Mouse (Mus musculus) limb, embryonic 13.5 days (tissue): ENCODE results near the gene Tmem8b. TPM values are rescaled to one million over a fixed set of nuclear protein-coding genes. Genes with fewer than 3 reads are reported as not detected.

Experiments
- ATAC-seq: fragments of 200-750 bp; cut with Nextera tagmentation; 2 replicates; pipeline ENCODE4 v1.8.0; 2017; ENCODE audit warnings: low read depth, moderate number of reproducible peaks, moderate TSS enrichment; ENCODE audit not compliant: low FRiP score
- H3K27ac ChIP-seq: fragments of 300-500 bp; sonication (generic); 2 replicates; pipeline ENCODE4 v1.5.1; 2015; ENCODE audit warnings: inconsistent platforms, mild to moderate bottlenecking, moderate library complexity
- H3K27me3 ChIP-seq: fragments of 300-500 bp; sonication (generic); 2 replicates; pipeline ENCODE4 v1.6.1; 2015; ENCODE audit warnings: mild to moderate bottlenecking, inconsistent platforms
- H3K36me3 ChIP-seq: fragments of 300-500 bp; sonication (generic); 2 replicates; pipeline ENCODE4 v1.6.1; 2015; ENCODE audit warnings: inconsistent platforms, mild to moderate bottlenecking, moderate library complexity
- H3K4me1 ChIP-seq: fragments of 300-500 bp; sonication (generic); 2 replicates; pipeline ENCODE4 v1.6.1; 2015; ENCODE audit warnings: inconsistent platforms
- H3K4me2 ChIP-seq: fragments of 300-500 bp; sonication (generic); replicated peaks from 2 replicates; pipeline ENCODE4 v1.6.1; 2015; ENCODE audit warnings: inconsistent platforms, mild to moderate bottlenecking, moderate library complexity
- H3K4me3 ChIP-seq: fragments of 300-500 bp; sonication (generic); 2 replicates; pipeline ENCODE4 v1.5.1; 2015; ENCODE audit warnings: moderate library complexity, mild to moderate bottlenecking, inconsistent platforms
- H3K9ac ChIP-seq: fragments of 300-500 bp; sonication (generic); 2 replicates; pipeline ENCODE4 v1.6.1; 2015; ENCODE audit warnings: mild to moderate bottlenecking, inconsistent platforms
- H3K9me3 ChIP-seq: fragments of 300-500 bp; sonication (generic); 2 replicates; pipeline ENCODE4 v1.6.1; 2016; ENCODE audit warnings: inconsistent platforms
- WGBS: fragments of 180-500 bp; shearing (Covaris S2); methylation state at CpG from one replicate; pipeline ENCODE4 v1.1.7; 2015; 5-methylcytosine and 5-hydroxymethylcytosine counted together
- polyA plus RNA-seq: library from polyadenylated mRNA; unstranded; fragments of >200 nt; fragmentation: Nextera tagmentation; extraction: Ambion mirVana; gene quantifications from 2 replicates; pipeline ENCODE4 v1.2.1, GENCODE M21; 2015

Gene Tmem8b
- polyA plus RNA-seq, 1 experiment from 2014 or later: 7.8 TPM

GRCm38 (mm10) chr4:43696561-43696960, 27.8 kb downstream of the Tmem8b start:
- no peak overlapping the region for H3K9ac ChIP-seq
- no peak overlapping the region for H3K4me2 ChIP-seq
- H3K27me3 ChIP-seq: no peaks in the 10 kb centered on the region
- H3K4me1 ChIP-seq: no peaks in the 10 kb centered on the region
- no peak overlapping the region for H3K4me3 ChIP-seq
- no peak overlapping the region for H3K27ac ChIP-seq
- H3K36me3 ChIP-seq: no peaks in the 10 kb centered on the region
- H3K9me3 ChIP-seq: no peaks in the 10 kb centered on the region
- ATAC-seq: no peak
- WGBS: 89% methylated on average over 13 of the region's 13 CpGs

- no peak for ATAC-seq
- H3K27me3 ChIP-seq: no peaks in the 10 kb centered on the region
Observed at GRCm38 (mm10) chr4:43700707-43701106, 31.9 kb downstream of the Tmem8b start, which contains the start of gene Olfr70. Olfr70 (minus strand) TSS chr4:43700807.

GRCm38 (mm10) chr4:43703439-43703838, 34.7 kb downstream of the Tmem8b start:
- H3K36me3 ChIP-seq: no peaks in the 10 kb centered on the region
- 72% methylated on average over 6 of the region's 6 CpGs for WGBS
- no peak overlapping the region for H3K9ac ChIP-seq
- H3K27me3 ChIP-seq: no peaks in the 10 kb centered on the region
- H3K4me1 ChIP-seq: no peaks in the 10 kb centered on the region
- H3K4me2 ChIP-seq: no peak overlapping the region
- H3K27ac ChIP-seq: no peak overlapping the region
- no peaks in the 10 kb centered on the region for H3K9me3 ChIP-seq
- no peak overlapping the region for H3K4me3 ChIP-seq
- ATAC-seq: no peak

More at GRCm38 (mm10) chr4:43700707-43701106, 31.9 kb downstream of the Tmem8b start, which contains the start of gene Olfr70:
- no peaks in the 10 kb centered on the region for H3K9me3 ChIP-seq
- H3K27ac ChIP-seq: no peak within 1 kb of the TSS
- H3K36me3 ChIP-seq: no peaks in the 10 kb centered on the region
- 79% methylated on average over 6 of the region's 6 CpGs for WGBS
- H3K4me3 ChIP-seq: no peak within 1 kb of the TSS
- H3K4me1 ChIP-seq: no peaks in the 10 kb centered on the region
- H3K4me2 ChIP-seq: no peak within 1 kb of the TSS
- H3K9ac ChIP-seq: no peak within 1 kb of the TSS

GRCm38 (mm10) chr4:43703851-43704250, 35.1 kb downstream of the Tmem8b start:
- Histone ChIP-seq H3K27me3 (no peaks in the 10 kb centered on the region), H3K4me3 (no peak overlapping the region), H3K36me3 (no peaks in the 10 kb centered on the region), H3K9ac (no peak overlapping the region; the same call in 1 of the 2 replicates), H3K27ac (no peak overlapping the region), H3K9me3 (no peaks in the 10 kb centered on the region), H3K4me2 (no peak overlapping the region), H3K4me1 (no peaks in the 10 kb centered on the region)
- 82% methylated on average over 8 of the region's 8 CpGs for WGBS
- ATAC-seq: no peak

GRCm38 (mm10) chr4:43705991-43706390, 37.2 kb downstream of the Tmem8b start:
- Histone ChIP-seq H3K4me1 (no peaks in the 10 kb centered on the region), H3K27me3 (no peaks in the 10 kb centered on the region), H3K4me3 (no peak overlapping the region), H3K9ac (no peak overlapping the region), H3K27ac (no peak overlapping the region), H3K4me2 (no peak overlapping the region), H3K9me3 (no peaks in the 10 kb centered on the region), H3K36me3 (no peaks in the 10 kb centered on the region)
- 61% methylated on average over 13 of the region's 13 CpGs for WGBS
- no peak for ATAC-seq

DNA sequence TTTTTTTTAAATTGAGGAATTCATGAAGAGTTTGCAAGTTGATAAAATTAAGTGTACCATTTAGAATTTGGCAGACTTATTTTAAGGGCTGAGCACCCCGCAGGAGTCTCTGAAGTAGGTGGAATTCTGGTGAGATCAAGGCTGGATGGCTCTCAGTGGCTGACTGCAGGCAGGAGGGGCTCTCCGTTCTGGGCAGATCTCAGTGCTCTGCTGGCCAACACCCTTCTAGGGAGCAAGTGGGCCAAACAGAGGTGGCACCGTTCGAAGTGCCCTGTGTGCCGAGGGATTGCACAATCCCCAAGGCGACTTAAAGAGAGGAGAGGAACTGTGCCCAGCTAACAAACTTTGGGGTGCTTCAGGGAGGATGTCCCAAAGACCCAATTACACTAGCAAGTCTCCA, 41.1 kb downstream of the Tmem8b start, which contains the start of gene Olfr71:
Gene Olfr71 (minus strand): TSS at position 387 of the 400 bp plus-strand sequence.
- no peak for ATAC-seq

GRCm38 (mm10) chr4:43711821-43712220, 43.0 kb downstream of the Tmem8b start:
- ATAC-seq: no peak
- Histone ChIP-seq H3K27ac (no peak overlapping the region), H3K4me3 (no peak overlapping the region), H3K4me1 (peaks cover 9% of the 10 kb centered on the region), H3K27me3 (no peaks in the 10 kb centered on the region), H3K36me3 (no peaks in the 10 kb centered on the region), H3K9ac (no peak overlapping the region), H3K4me2 (no peak overlapping the region), H3K9me3 (no peaks in the 10 kb centered on the region)
- 2% methylated on average over 2 of the region's 2 CpGs for WGBS

More for the DNA sequence above, 41.1 kb downstream of the Tmem8b start, which contains the start of gene Olfr71:
- Histone ChIP-seq H3K27me3 (no peaks in the 10 kb centered on the region), H3K36me3 (no peaks in the 10 kb centered on the region), H3K9ac (no peak within 1 kb of the TSS), H3K9me3 (no peaks in the 10 kb centered on the region), H3K4me3 (no peak within 1 kb of the TSS), H3K4me1 (peaks cover 9% of the 10 kb centered on the region), H3K27ac (no peak within 1 kb of the TSS), H3K4me2 (no peak within 1 kb of the TSS)
- WGBS: 71% methylated on average over 6 of the region's 6 CpGs

- Histone ChIP-seq H3K9me3 (no peaks in the 10 kb centered on the region), H3K4me3 (no peak overlapping the region), H3K9ac (no peak overlapping the region), H3K27me3 (no peaks in the 10 kb centered on the region), H3K27ac (no peak overlapping the region), H3K36me3 (no peaks in the 10 kb centered on the region), H3K4me1 (peaks cover 9% of the 10 kb centered on the region), H3K4me2 (no peak overlapping the region)
- ATAC-seq: no peak
- WGBS: 33% methylated on average over 7 of the region's 7 CpGs
Observed at GRCm38 (mm10) chr4:43713652-43714219, 45.0 kb downstream of the Tmem8b start.

DNA sequence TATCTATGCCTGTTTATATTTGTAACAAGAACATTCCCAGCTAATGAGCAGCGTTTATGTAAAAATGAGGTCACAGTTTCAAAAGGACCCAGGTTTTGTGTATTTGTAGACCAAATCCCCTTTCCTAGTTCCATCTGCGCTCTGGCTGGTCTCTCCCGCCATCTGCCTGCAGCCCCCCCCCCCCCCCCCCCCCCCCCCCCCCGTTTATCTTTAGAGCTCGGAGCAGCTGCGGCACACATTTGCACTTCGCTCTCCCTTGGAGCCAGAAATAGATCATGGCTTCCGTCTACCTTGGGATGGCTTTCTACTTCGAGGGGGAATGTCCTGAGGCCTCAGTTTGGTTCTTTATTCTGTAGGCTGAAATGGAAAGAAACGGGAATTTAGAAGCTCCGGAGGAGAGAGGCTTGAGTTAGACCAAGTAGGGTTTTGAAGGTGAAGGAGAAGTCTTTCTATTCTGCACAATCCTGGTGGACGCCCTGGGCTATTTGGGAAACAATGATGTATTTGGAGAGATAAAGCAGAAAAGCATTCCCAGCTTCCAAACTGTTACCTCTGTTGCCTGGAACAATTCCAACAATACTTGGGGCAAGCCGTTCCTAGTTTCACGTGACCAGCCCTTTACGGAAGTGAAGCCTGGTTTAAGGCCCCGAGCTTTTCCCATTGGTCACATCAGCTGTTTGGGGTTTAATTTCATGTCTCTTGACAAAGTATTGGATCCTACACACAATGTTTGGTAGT, 51.9 kb downstream of the Tmem8b start:
- no peaks in the 10 kb centered on the region for H3K9me3 ChIP-seq
- no peak for ATAC-seq
- H3K4me3 ChIP-seq: no peak overlapping the region
- H3K9ac ChIP-seq: no peak overlapping the region
- no peaks in the 10 kb centered on the region for H3K27me3 ChIP-seq
- H3K36me3 ChIP-seq: no peaks in the 10 kb centered on the region
- peak overlapping the region; percentile 33; the same call in 1 of the 2 replicates for H3K27ac ChIP-seq
- H3K4me1 ChIP-seq: no peaks in the 10 kb centered on the region
- WGBS: 43% methylated on average over 14 of the region's 16 CpGs
- H3K4me2 ChIP-seq: no peak overlapping the region

DNA sequence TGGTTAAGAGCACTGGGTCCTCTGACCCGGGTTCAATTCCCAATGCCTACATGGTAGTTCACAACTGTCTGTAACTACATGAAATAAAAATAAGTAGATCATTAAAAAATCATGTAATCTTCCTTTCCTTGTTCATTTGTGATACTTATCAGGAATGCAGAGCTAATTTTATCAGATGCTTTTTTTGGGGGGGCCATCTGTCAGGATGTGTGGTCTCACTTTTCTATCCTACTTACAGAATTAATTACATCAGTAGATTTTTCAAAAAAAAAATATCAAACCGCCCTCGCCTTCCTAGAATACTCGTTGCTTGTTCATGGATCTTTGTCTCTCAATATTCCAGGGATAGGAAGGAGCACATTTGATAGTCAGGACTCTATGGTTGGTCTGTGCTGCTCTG, 53.4 kb downstream of the Tmem8b start:
- Histone ChIP-seq H3K9ac (no peak overlapping the region), H3K27ac (no peak overlapping the region), H3K9me3 (no peaks in the 10 kb centered on the region), H3K27me3 (no peaks in the 10 kb centered on the region), H3K4me2 (no peak overlapping the region), H3K4me1 (peaks cover 14% of the 10 kb centered on the region; the same call in 1 of the 2 replicates), H3K4me3 (no peak overlapping the region), H3K36me3 (no peaks in the 10 kb centered on the region)
- ATAC-seq: no peak
- 84% methylated on average over 4 of the region's 4 CpGs for WGBS

GRCm38 (mm10) chr4:43724764-43725163, 56.0 kb downstream of the Tmem8b start:
- no peak overlapping the region for H3K27ac ChIP-seq
- H3K4me2 ChIP-seq: no peak overlapping the region
- H3K36me3 ChIP-seq: no peaks in the 10 kb centered on the region
- H3K27me3 ChIP-seq: no peaks in the 10 kb centered on the region
- 28% methylated on average over 1 of the region's 1 CpGs for WGBS
- H3K4me1 ChIP-seq: peaks cover 40% of the 10 kb centered on the region
- no peak for ATAC-seq
- no peaks in the 10 kb centered on the region for H3K9me3 ChIP-seq
- H3K9ac ChIP-seq: no peak overlapping the region
- H3K4me3 ChIP-seq: no peak overlapping the region

DNA sequence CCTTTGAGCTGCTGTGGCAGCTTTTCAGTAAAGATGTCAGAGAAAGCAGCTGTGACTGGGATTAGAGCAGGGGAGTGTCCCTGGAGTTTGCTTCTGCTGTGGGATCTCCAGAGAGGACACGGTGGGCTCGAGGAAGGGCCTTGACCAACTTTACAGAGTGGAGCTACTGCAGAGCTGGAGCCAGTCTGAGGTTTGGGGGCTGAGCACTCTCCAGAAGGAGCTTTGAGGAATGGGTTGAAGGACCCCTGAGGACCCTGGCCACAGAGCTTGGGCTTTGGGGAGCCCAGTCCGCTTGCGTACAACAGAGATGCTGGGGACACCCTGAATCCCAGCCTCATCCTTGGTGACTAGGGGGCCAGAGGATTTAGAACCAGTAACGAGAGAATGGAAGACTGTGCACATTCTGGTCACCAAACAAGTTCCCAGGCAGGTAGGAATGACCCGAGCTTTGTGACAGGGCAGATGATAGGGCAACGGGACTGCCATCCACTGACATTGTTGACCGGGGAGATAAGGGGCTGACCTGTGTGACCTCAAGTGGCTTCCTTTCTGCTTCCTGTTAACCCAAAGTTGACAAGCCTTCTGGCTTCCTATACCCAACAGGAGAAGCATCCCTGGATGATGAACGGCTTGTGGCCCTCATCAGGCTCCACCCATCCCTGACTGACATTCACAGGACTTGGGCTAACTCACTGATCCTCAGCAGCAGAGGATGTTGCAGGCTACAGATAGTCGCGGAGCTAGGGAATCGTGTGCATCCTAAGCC, 57.6 kb downstream of the Tmem8b start:
- Histone ChIP-seq H3K9me3 (no peaks in the 10 kb centered on the region), H3K27ac (no peak overlapping the region), H3K27me3 (no peaks in the 10 kb centered on the region), H3K9ac (no peak overlapping the region), H3K4me1 (peaks cover 57% of the 10 kb centered on the region), H3K36me3 (no peaks in the 10 kb centered on the region), H3K4me2 (no peak overlapping the region), H3K4me3 (no peak overlapping the region)
- 64% methylated on average over 12 of the region's 12 CpGs for WGBS
- ATAC-seq: 0 out of 2 replicates have a peak, but pooled peaks have one; percentile 12
